Mouse (Mus musculus): ENCODE measurements around the gene Ppp2r3a.

- TF ChIP-seq TAL1 (IDR thresholded peaks at IDR 0.05; ENCODE audit: low read length) (no peak), GATA1 (IDR thresholded peaks at IDR 0.05; ENCODE audit: low read length) (no peak)
Observed at GRCm38 (mm10) chr9:101107386-101107785, 144.2 kb downstream of the Ppp2r3a start.
